18 mouse cellular contexts compared by ENCODE assay signal in genomic region chr5:100626526-100626925, GRCm38 (mm10). TPM values are rescaled to one million over a fixed set of nuclear protein-coding genes. Genes with fewer than 3 reads are reported as not detected.
DNase-seq lines count a peak whose midpoint lies in the region; ATAC-seq and TF ChIP-seq lines count a peak whose summit lies in the region.
"Had no signal": no experiment of that assay in that cellular context is flagged by ENCODE, and none has a peak within 500 bp of the region (broad histone marks: within the 10 kb centered on the region; RNA-seq: fewer than 3 reads in every experiment).

No protein-coding gene starts in this region.

- no peak overlapping the region for H3K9ac ChIP-seq in heart, embryonic 16.5 days (ENCODE audit: low read length)
- H3K9ac ChIP-seq in heart, embryonic 12.5 days, result no peak overlapping the region
- no peak overlapping the region for H3K9ac ChIP-seq in liver, embryonic 11.5 days (ENCODE audit: low read depth, low read length)
- H3K9ac ChIP-seq: forebrain, embryonic 13.5 days; forebrain, postnatal 0 days; heart, embryonic 15.5 days; hindbrain, embryonic 13.5 days had no signal

- peak; percentile 55; the same call in 1 of the 2 replicates for ATAC-seq in heart, embryonic 16.5 days (replicated peaks; ENCODE audit: extremely low read depth, insufficient read depth, low FRiP score)
- no peak for ATAC-seq in heart, embryonic 12.5 days (ENCODE audit: insufficient number of reproducible peaks, low FRiP score)
- no peak for ATAC-seq in liver, embryonic 11.5 days (replicated peaks; ENCODE audit: low FRiP score)
- ATAC-seq: forebrain, embryonic 13.5 days; forebrain, postnatal 0 days; hindbrain, postnatal 0 days had no signal

- peak; percentile 2 for DNase-seq in liver
- no peak for DNase-seq in liver, embryonic 11.5 days (ENCODE audit: low spot score)
- no peak for DNase-seq in embryonic facial prominence, embryonic 10.5 days (ENCODE audit: low spot score)
- DNase-seq: adrenal gland, adult 2 months; adrenal gland, postnatal 25 days; cerebellum, adult 18-20 months; cerebellum, adult 9-11 months; cerebellum, postnatal 36 days; forebrain, postnatal 0 days; gastrocnemius, postnatal 14 days had no signal

- TF ChIP-seq CTCF in small intestine, adult 2 months (IDR thresholded peaks at IDR 0.05; ENCODE audit: extremely low read depth, insufficient read length, insufficient replicate concordance, low read depth, low read length), result no peak

- no peak overlapping the region for H3K4me3 ChIP-seq in heart, embryonic 16.5 days (ENCODE audit: low read length)
- no peak overlapping the region for H3K4me3 ChIP-seq in heart, embryonic 12.5 days
- H3K4me3 ChIP-seq in liver, embryonic 11.5 days (ENCODE audit: low read depth, low read length), result no peak overlapping the region
- H3K4me3 ChIP-seq in small intestine, adult 2 months (ENCODE audit: low read depth, low read length), result no peak overlapping the region
- no peak overlapping the region for H3K4me3 ChIP-seq in embryonic facial prominence, embryonic 10.5 days
- H3K4me3 ChIP-seq: forebrain, embryonic 13.5 days; heart, embryonic 15.5 days; hindbrain, embryonic 13.5 days had no signal

- H3K27ac ChIP-seq in heart, embryonic 16.5 days (ENCODE audit: low read length), result no peak overlapping the region
- no peak overlapping the region for H3K27ac ChIP-seq in heart, embryonic 12.5 days (ENCODE audit: poor library complexity, severe bottlenecking)
- H3K27ac ChIP-seq in liver, embryonic 11.5 days (ENCODE audit: low read depth, low read length), result no peak overlapping the region
- 0 out of 2 replicates have a peak overlapping the region, but pooled peaks have one; percentile 1 for H3K27ac ChIP-seq in small intestine, adult 2 months (ENCODE audit: insufficient read depth, low read depth, low read length)
- no peak overlapping the region for H3K27ac ChIP-seq in embryonic facial prominence, embryonic 10.5 days (replicated peaks)
- H3K27ac ChIP-seq: forebrain, embryonic 13.5 days; heart, embryonic 15.5 days; hindbrain, embryonic 13.5 days; hindbrain, postnatal 0 days had no signal

- H3K36me3 ChIP-seq in heart, embryonic 16.5 days (ENCODE audit: control insufficient read depth, insufficient read depth), result no peaks in the 10 kb centered on the region
- no peaks in the 10 kb centered on the region for H3K36me3 ChIP-seq in heart, embryonic 12.5 days
- no peaks in the 10 kb centered on the region for H3K36me3 ChIP-seq in liver, embryonic 11.5 days (ENCODE audit: control insufficient read depth, insufficient read depth, low read length)
- no peaks in the 10 kb centered on the region for H3K36me3 ChIP-seq in small intestine, adult 2 months (ENCODE audit: control insufficient read depth, insufficient read depth, low read length)
- no peaks in the 10 kb centered on the region for H3K36me3 ChIP-seq in embryonic facial prominence, embryonic 10.5 days (replicated peaks)
- H3K36me3 ChIP-seq: heart, embryonic 15.5 days; hindbrain, embryonic 13.5 days had no signal

- H3K9me3 ChIP-seq in heart, embryonic 16.5 days (replicated peaks; ENCODE audit: control insufficient read depth, low read length), result no peaks in the 10 kb centered on the region
- H3K9me3 ChIP-seq in heart, embryonic 12.5 days (replicated peaks), result no peaks in the 10 kb centered on the region
- no peaks in the 10 kb centered on the region for H3K9me3 ChIP-seq in liver, embryonic 11.5 days (ENCODE audit: control insufficient read depth, low read length)
- H3K9me3 ChIP-seq in embryonic facial prominence, embryonic 10.5 days, result no peaks in the 10 kb centered on the region
- H3K9me3 ChIP-seq: forebrain, embryonic 13.5 days; heart, embryonic 15.5 days; hindbrain, embryonic 13.5 days had no signal

- H3K4me1 ChIP-seq in heart, embryonic 16.5 days (ENCODE audit: control insufficient read depth, insufficient read depth, low read length), result no peaks in the 10 kb centered on the region
- no peaks in the 10 kb centered on the region for H3K4me1 ChIP-seq in heart, embryonic 12.5 days (replicated peaks)
- H3K4me1 ChIP-seq in liver, embryonic 11.5 days (replicated peaks; ENCODE audit: control insufficient read depth, insufficient read depth, low read length), result peaks cover 9% of the 10 kb centered on the region
- H3K4me1 ChIP-seq in small intestine, adult 2 months (ENCODE audit: control insufficient read depth, insufficient read depth, insufficient read length, low read length), result peaks cover 34% of the 10 kb centered on the region
- peaks cover 12% of the 10 kb centered on the region for H3K4me1 ChIP-seq in embryonic facial prominence, embryonic 10.5 days
- H3K4me1 ChIP-seq: forebrain, embryonic 13.5 days; heart, embryonic 15.5 days; hindbrain, embryonic 13.5 days had no signal

- no peak for TF ChIP-seq POLR2A in small intestine, adult 2 months (IDR thresholded peaks at IDR 0.05; ENCODE audit: low read depth, low read length)

- no peak overlapping the region for H3K4me2 ChIP-seq in heart, embryonic 16.5 days (ENCODE audit: low read depth, low read length)
- H3K4me2 ChIP-seq in heart, embryonic 12.5 days, result no peak overlapping the region
- H3K4me2 ChIP-seq in liver, embryonic 11.5 days, result no peak overlapping the region
- H3K4me2 ChIP-seq: forebrain, embryonic 13.5 days; heart, embryonic 15.5 days; hindbrain, embryonic 13.5 days had no signal

- WGBS in heart, embryonic 16.5 days, result 65% methylated on average over 6 of the region's 6 CpGs
- 77% methylated on average over 6 of the region's 6 CpGs for WGBS in heart, embryonic 12.5 days
- WGBS in liver, embryonic 11.5 days, result 73% methylated on average over 6 of the region's 6 CpGs
- 32% methylated on average over 6 of the region's 6 CpGs for WGBS in small intestine, adult 2 months
- WGBS in embryonic facial prominence, embryonic 10.5 days, result 83% methylated on average over 6 of the region's 6 CpGs

- H3K27me3 ChIP-seq in heart, embryonic 16.5 days (ENCODE audit: control insufficient read depth, insufficient read depth, low read length), result no peaks in the 10 kb centered on the region
- no peaks in the 10 kb centered on the region for H3K27me3 ChIP-seq in heart, embryonic 12.5 days (replicated peaks)
- H3K27me3 ChIP-seq in liver, embryonic 11.5 days (replicated peaks; ENCODE audit: control insufficient read depth, insufficient read depth, low read length), result no peaks in the 10 kb centered on the region
- H3K27me3 ChIP-seq in small intestine, adult 2 months (ENCODE audit: control insufficient read depth, insufficient read depth, low read length), result no peaks in the 10 kb centered on the region
- no peaks in the 10 kb centered on the region for H3K27me3 ChIP-seq in embryonic facial prominence, embryonic 10.5 days (replicated peaks; ENCODE audit: low read depth, poor library complexity, severe bottlenecking)
- H3K27me3 ChIP-seq: CH12.LX; forebrain, embryonic 13.5 days; heart, embryonic 15.5 days; hindbrain, embryonic 13.5 days had no signal

RNA-seq across cellular contexts. Expression of gene Coq2, which starts 48.4 kb away (rescaled TPM):
- polyA plus RNA-seq in heart, embryonic 16.5 days (2015; fragmentation: Nextera tagmentation; extraction: Ambion mirVana), result 73.2 TPM in 2 replicates
- polyA plus RNA-seq in heart, embryonic 12.5 days (2016; fragmentation: Nextera tagmentation; extraction: Ambion mirVana), result 71.5 and 75.7 TPM in 2 replicates
- 58.7 and 63.6 TPM in 2 replicates for polyA plus RNA-seq in liver, embryonic 11.5 days (2014; fragmentation: Nextera tagmentation; extraction: Ambion mirVana)
- polyA plus RNA-seq in small intestine, adult 2 months (2012; rRNA removed), result 71.5 and 86.2 TPM in 2 replicates
- 59.6 and 63.7 TPM in 2 replicates for polyA plus RNA-seq in embryonic facial prominence, embryonic 10.5 days (2016; fragmentation: Nextera tagmentation; extraction: Ambion mirVana)

RNA-seq across cellular contexts. Expression of gene Plac8, which starts 54.5 kb away (rescaled TPM):
- 18.5 and 44.7 TPM in 2 replicates for polyA plus RNA-seq in heart, embryonic 16.5 days (2015; fragmentation: Nextera tagmentation; extraction: Ambion mirVana)
- 3.8 and 4.5 TPM in 2 replicates for polyA plus RNA-seq in heart, embryonic 12.5 days (2016; fragmentation: Nextera tagmentation; extraction: Ambion mirVana)
- 34.0 and 34.3 TPM in 2 replicates for polyA plus RNA-seq in liver, embryonic 11.5 days (2014; fragmentation: Nextera tagmentation; extraction: Ambion mirVana)
- polyA plus RNA-seq in small intestine, adult 2 months (2012; rRNA removed), result 1,430 and 1,806 TPM in 2 replicates
- polyA plus RNA-seq in embryonic facial prominence, embryonic 10.5 days (2016; fragmentation: Nextera tagmentation; extraction: Ambion mirVana), result 3.7 and 4.2 TPM in 2 replicates

Comparison
In these comparisons a context has a peak if more than half of its experiments do, and no peak if none do; other contexts are left out.
1. RNA of gene Plac8, which starts 54.5 kb away (polyA plus RNA-seq): 1,430 to 1,806 TPM in small intestine, adult 2 months; 18.5 to 44.7 TPM in heart, embryonic 16.5 days, 34.0 to 34.3 TPM in liver, embryonic 11.5 days, 3.8 to 4.5 TPM in heart, embryonic 12.5 days and 3.7 to 4.2 TPM in embryonic facial prominence, embryonic 10.5 days; every median in the first group is over 10 times any median in the second.